Mouse (Mus musculus): ENCODE data around the gene Tmem109.

GRCm38 (mm10) chr19:10867946-10868622, 13.7 kb downstream of the Tmem109 start:
- no peak for TF ChIP-seq CTCF (IDR thresholded peaks at IDR 0.05; ENCODE audit: control insufficient read depth, insufficient read depth, insufficient replicate concordance, low read depth, low read length)
- TF ChIP-seq POLR2A (IDR thresholded peaks at IDR 0.05; ENCODE audit: control insufficient read depth, low read depth, low read length): no peak

All from testis, adult 2 months (tissue).